Mouse (Mus musculus): Measurements from ENCODE around the gene Tbcc. TPM values are rescaled to one million over a fixed set of nuclear protein-coding genes. Genes with fewer than 3 reads are reported as not detected.

Tbcc gene
- total and polyA plus RNA-seq, 3 experiments = 19.3 to 31.8 TPM; not detected in 1

GRCm38 (mm10) chr17:46843022-46843421 is 47.5 kb upstream of the Tbcc start:
- no peaks in the 10 kb centered on the region for H3K27me3 ChIP-seq (ENCODE audit: control insufficient read depth in 1 of 2, insufficient read depth in 2 of 2, low read length in 2 of 2)
- no peak overlapping the region for H3K27ac ChIP-seq (ENCODE audit: control insufficient read depth, low read depth, low read length)
- no peak for TF ChIP-seq RCOR1 (IDR thresholded peaks at IDR 0.05; ENCODE audit: low read depth, low read length)
- TF ChIP-seq TAL1 (IDR thresholded peaks at IDR 0.05; ENCODE audit: low read length) = no peak
- no peak for TF ChIP-seq E2F4 (IDR thresholded peaks at IDR 0.05; ENCODE audit: borderline replicate concordance, low read depth, low read length)
- no peak for TF ChIP-seq KAT2A (conservative IDR thresholded peaks at IDR 0.05; ENCODE audit: low read depth, low read length)
- no peak for TF ChIP-seq ZNF384 (IDR thresholded peaks at IDR 0.05; ENCODE audit: low read depth, low read length)
- TF ChIP-seq ZMIZ1 (IDR thresholded peaks at IDR 0.05; ENCODE audit: low read depth, low read length) = no peak
- no peak for TF ChIP-seq EP300 (IDR thresholded peaks at IDR 0.05; ENCODE audit: low read depth in 1 of 2, low read length in 2 of 2)
- TF ChIP-seq HCFC1 (IDR thresholded peaks at IDR 0.05; ENCODE audit: low read depth, low read length) = no peak
- no peak for TF ChIP-seq USF1 (IDR thresholded peaks at IDR 0.05; ENCODE audit: low read depth, low read length)
- no peak for TF ChIP-seq MYC (IDR thresholded peaks at IDR 0.05; ENCODE audit: low read depth, low read length)
- no peak for TF ChIP-seq POLR2AphosphoS5 (IDR thresholded peaks at IDR 0.05; ENCODE audit: borderline replicate concordance, low read depth, low read length)
- no peak for TF ChIP-seq SIN3A (IDR thresholded peaks at IDR 0.05; ENCODE audit: low read length)
- no peak for TF ChIP-seq POLR2A (IDR thresholded peaks at IDR 0.05; ENCODE audit: control insufficient read depth in 1 of 2, insufficient read depth in 1 of 2, low read depth in 1 of 2, low read length in 2 of 2, poor library complexity in 1 of 2)
- TF ChIP-seq GATA1 (IDR thresholded peaks at IDR 0.05; ENCODE audit: low read depth, low read length) = no peak
- no peak for TF ChIP-seq CTCF (IDR thresholded peaks at IDR 0.05 in 2 of 3, conservative IDR thresholded peaks at IDR 0.05 in 1 of 3; ENCODE audit: control insufficient read depth in 1 of 3, insufficient read depth in 1 of 3, low read depth in 2 of 3, low read length in 3 of 3, poor library complexity in 1 of 3, severe bottlenecking in 1 of 3)
- TF ChIP-seq NELFE (IDR thresholded peaks at IDR 0.05; ENCODE audit: low read depth, low read length) = no peak
- TF ChIP-seq UBTF (IDR thresholded peaks at IDR 0.05; ENCODE audit: borderline replicate concordance, insufficient read depth, low read depth, low read length) = no peak
- no peak for DNase-seq (ENCODE audit: low read depth, low spot score)
- peaks cover 0 to 5% of the 10 kb centered on the region in 2 experiments; a peak in 1 of 4 replicates for H3K4me1 ChIP-seq (ENCODE audit: control insufficient read depth in 1 of 2, insufficient read depth in 2 of 2, low read length in 2 of 2)
- no peak overlapping the region for H3K9ac ChIP-seq (ENCODE audit: control insufficient read depth, low read depth, low read length, poor library complexity, severe bottlenecking)
- H3K79me2 ChIP-seq (ENCODE audit: control insufficient read depth, insufficient read depth, low read length, poor library complexity) = no peaks in the 10 kb centered on the region
- H3K4me3 ChIP-seq (ENCODE audit: control insufficient read depth in 1 of 2, insufficient read depth in 1 of 2, low read depth in 2 of 2, low read length in 2 of 2) = no peak overlapping the region
- no peaks in the 10 kb centered on the region for H3K9me3 ChIP-seq (replicated peaks; ENCODE audit: insufficient read depth, low read length)
- H3K36me3 ChIP-seq (ENCODE audit: control insufficient read depth in 1 of 2, insufficient read depth in 2 of 2, low read length in 2 of 2) = peaks cover 0 to 4% of the 10 kb centered on the region in 2 experiments; a peak in 2 of 4 replicates

- Histone ChIP-seq H3K9me3 (replicated peaks; ENCODE audit: insufficient read depth, low read length) (no peaks in the 10 kb centered on the region), H3K9ac (ENCODE audit: control insufficient read depth, low read depth, low read length, poor library complexity, severe bottlenecking) (no peak overlapping the region), H3K4me3 (ENCODE audit: control insufficient read depth in 1 of 2, insufficient read depth in 1 of 2, low read depth in 2 of 2, low read length in 2 of 2) (no peak overlapping the region), H3K27me3 (ENCODE audit: control insufficient read depth in 1 of 2, insufficient read depth in 2 of 2, low read length in 2 of 2) (no peaks in the 10 kb centered on the region), H3K36me3 (ENCODE audit: control insufficient read depth in 1 of 2, insufficient read depth in 2 of 2, low read length in 2 of 2) (no peaks in the 10 kb centered on the region), H3K27ac (ENCODE audit: control insufficient read depth, low read depth, low read length) (no peak overlapping the region), H3K4me1 (ENCODE audit: control insufficient read depth in 1 of 2, insufficient read depth in 2 of 2, low read length in 2 of 2) (0 out of 4 replicates have a peak, but pooled peaks cover 0 to 3% of the 10 kb centered on the region in 2 experiments), H3K79me2 (ENCODE audit: control insufficient read depth, insufficient read depth, low read length, poor library complexity) (no peaks in the 10 kb centered on the region)
- DNase-seq (ENCODE audit: low read depth, low spot score) = no peak
- TF ChIP-seq MAFK (IDR thresholded peaks at IDR 0.05; ENCODE audit: borderline replicate concordance, low read depth, low read length) = no peak
These were observed 46.8 kb upstream of the Tbcc start for GRCm38 (mm10) chr17:46843716-46844115.

All from MEL (cell line).